Mouse (Mus musculus): ENCODE data around the gene Vps25.

GRCm38 (mm10) chr11:101272446-101272845 is 18.9 kb downstream of the Vps25 start:
- TF ChIP-seq CTCF (IDR thresholded peaks at IDR 0.05; ENCODE audit: low read depth) (no peak), EP300 (IDR thresholded peaks at IDR 0.05; ENCODE audit: low read depth) (no peak)
